Mouse (Mus musculus) macrophage (primary cell): ENCODE results near the gene Adam21. TPM values are rescaled to one million over a fixed set of nuclear protein-coding genes. Genes with fewer than 3 reads are reported as not detected.

ENCODE experiments used
- H3K27ac ChIP-seq: fragments of 350-480 bp; formaldehyde crosslinking; 2 replicates; pipeline ENCODE4 v1.9.0; 2021
- H3K36me3 ChIP-seq: fragments of 350-480 bp; formaldehyde crosslinking; 2 replicates; pipeline ENCODE4 v1.9.0; 2021; ENCODE audit errors: inconsistent target
- H3K4me3 ChIP-seq: fragments of 350-480 bp; formaldehyde crosslinking; 2 replicates; pipeline ENCODE4 v1.9.0; 2021; ENCODE audit errors: inconsistent target
- H3K79me2 ChIP-seq: fragments of 350-480 bp; formaldehyde crosslinking; 2 replicates; pipeline ENCODE4 v1.9.0; 2021; ENCODE audit errors: inconsistent target
- WGBS: methylation state at CpG from one replicate; pipeline ENCODE4 v1.1.7; 2026; ENCODE audit warnings: inconsistent platforms; ENCODE audit not compliant: missing documents; 5-methylcytosine and 5-hydroxymethylcytosine counted together
- polyA plus RNA-seq: library from polyadenylated mRNA; stranded (reverse); fragments of 250-400 nt; gene quantifications from 3 replicates; pipeline ENCODE4 v1.2.4, GENCODE M21; 2018; ENCODE audit warnings: inconsistent platforms
- total RNA-seq, 78 experiments: library from RNA; depleted of rRNA; stranded (reverse); fragments of 250-400 nt; gene quantifications; 1 replicate in 9 of 78; 2 replicates in 24 of 78; 3 replicates in 43 of 78; 4 replicates in 2 of 78; pipeline ENCODE4 v1.2.4; 2018; ENCODE audit warnings: inconsistent platforms in 56 of 78

Gene Adam21
- 1 to 10 TPM in 14 of 26 experiments, under 1 TPM in 10, not detected in 2; 0.27 to 4.2 (median 1.1) TPM for total RNA-seq (2018; cell fraction: chromatin; rRNA removed)
- under 1 TPM in 17 of 26 experiments, not detected in 9; 0.05 to 0.32 (median 0.08) TPM for total RNA-seq (2018; cell fraction: cytosol; rRNA removed)
- 1 to 10 TPM in 8 of 26 experiments, under 1 TPM in 14, not detected in 4; 0.16 to 1.9 (median 0.55) TPM for total RNA-seq (2018; cell fraction: nucleus; rRNA removed)
- 0.04 TPM in 1 of 3 replicates, not detected in the others for polyA plus RNA-seq

- H3K27ac ChIP-seq = no peak within 1 kb of the TSS
- H3K4me3 ChIP-seq = no peak within 1 kb of the TSS
- WGBS = 100% methylated on average over 1 of the region's 1 CpGs
These were observed at the start of gene Adam21 for GRCm38 (mm10) chr12:81568374-81568773. Gene Adam21 (minus strand): TSS chr12:81568474.

DNA sequence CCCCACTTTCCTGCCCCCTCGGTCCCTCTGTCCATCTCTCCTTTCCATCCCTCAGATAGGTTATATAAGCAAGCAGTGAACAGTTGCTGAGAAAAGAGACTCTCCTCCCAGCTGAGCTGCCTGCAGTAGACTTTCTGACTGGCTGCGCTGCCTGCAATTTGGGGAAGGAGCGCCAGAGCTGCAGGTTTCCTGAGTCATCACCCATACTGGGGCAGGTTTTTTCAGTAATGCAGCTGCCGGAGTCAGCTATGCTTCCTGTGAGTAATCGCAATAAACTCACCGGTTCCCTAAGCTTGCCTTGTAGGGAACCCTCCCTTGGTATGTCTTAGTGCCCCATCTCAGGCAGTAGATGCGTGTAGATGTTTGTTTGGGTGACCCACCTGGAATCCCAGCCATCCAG, 48.7 kb upstream of the Adam21 start:
- Histone ChIP-seq H3K79me2 (no peaks in the 10 kb centered on the region), H3K36me3 (no peaks in the 10 kb centered on the region), H3K27ac (no peak overlapping the region), H3K4me3 (no peak overlapping the region)
- WGBS = 14% methylated on average over 7 of the region's 7 CpGs

More at GRCm38 (mm10) chr12:81568374-81568773, at the start of gene Adam21:
- no peaks in the 10 kb centered on the region for H3K79me2 ChIP-seq
- H3K36me3 ChIP-seq = peaks cover 14% of the 10 kb centered on the region; the same call in 1 of the 2 replicates

- Histone ChIP-seq H3K79me2 (no peaks in the 10 kb centered on the region), H3K36me3 (no peaks in the 10 kb centered on the region), H3K4me3 (no peak overlapping the region), H3K27ac (no peak overlapping the region)
- 87% methylated on average over 6 of the region's 6 CpGs for WGBS
These were observed 47.5 kb upstream of the Adam21 start for GRCm38 (mm10) chr12:81615807-81616206.

GRCm38 (mm10) chr12:81609445-81609844, 41.2 kb upstream of the Adam21 start:
- H3K27ac ChIP-seq = no peak overlapping the region
- H3K4me3 ChIP-seq = no peak overlapping the region
- no peaks in the 10 kb centered on the region for H3K79me2 ChIP-seq
- no peaks in the 10 kb centered on the region for H3K36me3 ChIP-seq

- no peak overlapping the region for H3K27ac ChIP-seq
- 68% methylated on average over 5 of the region's 5 CpGs for WGBS
- no peaks in the 10 kb centered on the region for H3K79me2 ChIP-seq
- H3K4me3 ChIP-seq = no peak overlapping the region
- no peaks in the 10 kb centered on the region for H3K36me3 ChIP-seq
These were observed 36.9 kb upstream of the Adam21 start for GRCm38 (mm10) chr12:81604995-81605784.

DNA sequence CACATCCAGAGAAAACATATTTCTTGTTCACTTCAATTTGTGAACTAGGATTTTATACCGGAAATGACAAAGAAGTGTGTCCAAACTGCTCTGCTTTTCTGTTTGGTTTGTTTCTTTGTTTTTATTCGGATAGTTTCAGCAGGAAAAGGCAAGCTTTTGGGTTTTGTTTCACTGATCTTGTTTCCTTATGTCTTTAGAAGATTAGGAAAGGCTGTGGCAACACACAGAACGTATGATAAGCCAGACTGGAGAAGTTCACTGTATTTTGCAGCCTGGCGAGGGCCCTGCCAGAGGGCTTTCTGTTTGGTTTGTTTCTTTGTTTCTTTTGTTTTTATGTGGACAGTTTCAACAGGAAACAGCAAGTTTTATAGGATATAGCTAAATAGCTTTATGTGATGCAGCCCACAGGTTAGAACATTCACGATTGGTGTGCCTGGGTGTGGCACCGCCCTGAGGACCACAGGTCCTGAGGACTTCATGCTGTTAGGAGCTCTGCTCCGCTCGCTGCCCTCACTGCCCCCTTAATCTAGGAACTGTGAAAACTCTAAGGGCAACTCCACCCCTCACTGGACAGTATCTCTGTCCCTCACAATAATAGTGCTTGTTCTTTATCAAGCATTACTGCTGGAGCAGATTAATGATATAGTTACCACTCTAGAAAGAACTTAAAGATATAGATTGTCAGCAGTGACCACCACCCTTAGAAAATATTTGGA, 28.4 kb upstream of the Adam21 start:
- Histone ChIP-seq H3K4me3 (no peak overlapping the region), H3K79me2 (peaks cover 30% of the 10 kb centered on the region), H3K36me3 (no peaks in the 10 kb centered on the region), H3K27ac (no peak overlapping the region)
- 90% methylated on average over 8 of the region's 8 CpGs for WGBS

- WGBS = 3% methylated on average over 36 of the region's 36 CpGs
- peak within 1 kb of the TSS; percentile 57 for H3K27ac ChIP-seq
- H3K79me2 ChIP-seq = peaks cover 41% of the 10 kb centered on the region
- peaks cover 4% of the 10 kb centered on the region; the same call in 1 of the 2 replicates for H3K36me3 ChIP-seq
- peak within 1 kb of the TSS; percentile 89 for H3K4me3 ChIP-seq
These were observed 26.8 kb upstream of the Adam21 start, which contains the start of gene Med6 for GRCm38 (mm10) chr12:81594902-81595671. Gene Med6 (minus strand): TSS chr12:81595008.

GRCm38 (mm10) chr12:81567931-81568330, 343 bp downstream of the Adam21 start:
- H3K79me2 ChIP-seq = no peaks in the 10 kb centered on the region
- H3K4me3 ChIP-seq = no peak overlapping the region
- no peak overlapping the region for H3K27ac ChIP-seq
- H3K36me3 ChIP-seq = peaks cover 10% of the 10 kb centered on the region; the same call in 1 of the 2 replicates
- WGBS = 90% methylated on average over 5 of the region's 5 CpGs

GRCm38 (mm10) chr12:81564173-81564572, 4.1 kb downstream of the Adam21 start:
- 96% methylated on average over 3 of the region's 3 CpGs for WGBS
- no peak overlapping the region for H3K27ac ChIP-seq
- H3K4me3 ChIP-seq = no peak overlapping the region
- no peaks in the 10 kb centered on the region for H3K36me3 ChIP-seq
- no peaks in the 10 kb centered on the region for H3K79me2 ChIP-seq

DNA sequence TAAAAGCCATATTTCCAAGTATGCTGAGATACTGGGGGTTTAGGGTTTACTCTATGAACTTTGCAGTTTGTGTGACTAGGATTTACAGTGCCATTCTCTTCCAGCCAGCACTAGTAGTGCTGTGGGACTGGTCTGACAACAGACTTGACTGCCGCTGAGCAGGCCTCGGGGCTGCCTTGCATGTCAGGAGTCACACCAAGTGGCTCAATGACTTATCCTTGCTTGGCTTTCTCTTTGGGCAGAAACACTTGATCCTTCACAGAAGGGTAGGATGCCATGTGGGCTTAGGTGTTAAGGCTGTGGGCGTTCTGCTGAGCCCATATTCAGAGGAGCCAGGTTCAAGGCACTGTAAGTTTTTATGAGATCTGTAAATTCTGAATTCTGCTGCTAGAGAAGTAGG, 19.0 kb downstream of the Adam21 start:
- WGBS = 90% methylated on average over 3 of the region's 3 CpGs
- H3K27ac ChIP-seq = no peak overlapping the region
- no peak overlapping the region for H3K4me3 ChIP-seq
- H3K36me3 ChIP-seq = no peaks in the 10 kb centered on the region
- H3K79me2 ChIP-seq = no peaks in the 10 kb centered on the region

DNA sequence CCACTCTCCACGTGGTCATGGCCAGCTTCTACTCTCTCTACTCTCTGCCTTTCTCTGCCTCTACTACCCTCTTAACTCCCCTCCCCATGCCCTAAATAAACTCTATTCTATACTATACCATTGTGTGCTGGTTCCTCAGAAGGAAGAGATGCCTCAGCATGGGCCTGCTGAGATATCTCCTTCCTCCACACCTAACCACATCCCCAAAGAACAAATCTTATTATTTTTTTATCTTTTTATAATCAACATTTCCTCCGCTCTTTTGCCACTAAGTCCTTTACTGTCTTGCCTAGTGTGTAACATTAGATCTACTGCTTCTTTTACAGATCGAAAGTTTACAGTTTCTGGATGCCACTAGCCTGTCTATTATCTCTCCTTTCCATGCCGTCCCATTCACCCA, 21.1 kb downstream of the Adam21 start:
- Histone ChIP-seq H3K79me2 (no peaks in the 10 kb centered on the region), H3K36me3 (no peaks in the 10 kb centered on the region), H3K4me3 (no peak overlapping the region), H3K27ac (no peak overlapping the region)
- WGBS = 46% methylated on average over 4 of the region's 4 CpGs

DNA sequence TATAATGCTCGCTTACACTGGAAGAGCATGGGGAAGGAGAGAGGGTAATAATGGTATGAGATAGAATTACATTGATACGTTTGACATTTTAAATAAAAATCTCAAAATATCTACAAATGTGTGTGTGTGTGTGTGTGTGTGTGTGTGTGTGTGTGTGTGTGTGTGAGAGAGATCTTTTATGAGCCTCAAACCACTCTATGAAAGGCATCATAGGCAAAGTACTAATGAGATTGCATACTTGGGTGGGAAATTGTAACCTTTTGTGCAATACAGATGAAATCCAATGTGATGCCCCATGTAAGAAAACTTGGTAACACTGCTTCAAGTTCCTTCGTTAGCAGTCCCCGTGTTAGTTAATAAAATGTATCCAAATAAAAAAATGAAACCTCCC, 35.2 kb downstream of the Adam21 start:
- H3K27ac ChIP-seq = no peak overlapping the region
- H3K4me3 ChIP-seq = peak overlapping the region; percentile 95
- peaks cover 47% of the 10 kb centered on the region for H3K79me2 ChIP-seq
- WGBS = 67% methylated on average over 1 of the region's 4 CpGs
- no peaks in the 10 kb centered on the region for H3K36me3 ChIP-seq

DNA sequence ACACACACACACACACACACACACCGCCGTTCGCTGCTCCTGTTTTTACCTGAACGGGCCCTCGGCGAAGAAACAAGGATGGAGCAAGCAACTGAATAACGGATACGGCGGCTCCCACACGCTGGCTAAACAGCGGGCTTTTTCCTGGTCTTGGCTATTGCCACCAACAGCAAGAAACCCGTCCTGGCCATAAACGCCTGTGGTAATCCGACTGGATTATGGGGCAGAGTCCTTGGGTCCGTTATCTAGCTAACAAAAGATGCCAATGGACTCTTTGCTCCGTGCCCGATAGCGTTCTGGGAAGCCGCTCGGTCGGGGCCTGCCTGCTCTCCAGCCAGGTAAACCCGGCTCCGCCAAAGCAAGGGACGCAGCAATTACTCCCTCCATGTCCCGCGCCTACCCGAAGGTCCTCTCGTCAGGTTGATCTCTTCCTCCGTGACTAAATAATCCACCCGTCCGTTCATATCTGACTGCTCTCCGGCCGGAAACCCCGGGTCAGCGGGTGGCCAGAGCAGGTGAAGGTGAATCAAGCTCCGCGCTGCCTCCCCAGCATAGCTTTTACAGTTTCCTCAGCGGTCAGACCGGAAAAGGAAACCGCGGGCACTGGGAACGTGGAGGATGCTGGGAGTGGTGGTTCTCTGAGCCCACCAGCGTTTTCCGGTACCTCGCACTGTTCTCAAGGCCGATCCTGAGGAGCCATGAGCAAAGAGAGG, 35.8 kb downstream of the Adam21 start, which contains the start of the genes Gm20498 and Synj2bp:
Gene Gm20498, minus strand, starts transcription at position 590 of the 713 bp plus-strand sequence.
Gene Synj2bp, minus strand, starts transcription at position 596 of the 713 bp plus-strand sequence.
- H3K36me3 ChIP-seq = no peaks in the 10 kb centered on the region
- peaks cover 52% of the 10 kb centered on the region for H3K79me2 ChIP-seq
- H3K27ac ChIP-seq = peak within 1 kb of the TSS; percentile 27
- H3K4me3 ChIP-seq = peak within 1 kb of the TSS; percentile 95
- WGBS = under 1% methylated on average over 46 of the region's 46 CpGs
